Mouse (Mus musculus): ENCODE data around the gene Tfap4.
"Not testable (repeated sequence)": the region's sequence is repeated elsewhere in the genome, so short reads cannot be mapped to it uniquely, and the experiment has no call there.

Tfap4 gene

GRCm38 (mm10) chr16:4557949-4558348 lies 1.7 kb downstream of the Tfap4 start:
- CTCF ChIA-PET: interaction anchor here (0.6 kb wide), 1 partner anchor 69 kb away, joined by 3 read pairs; no protein-coding TSS in a partner anchor

DNA sequence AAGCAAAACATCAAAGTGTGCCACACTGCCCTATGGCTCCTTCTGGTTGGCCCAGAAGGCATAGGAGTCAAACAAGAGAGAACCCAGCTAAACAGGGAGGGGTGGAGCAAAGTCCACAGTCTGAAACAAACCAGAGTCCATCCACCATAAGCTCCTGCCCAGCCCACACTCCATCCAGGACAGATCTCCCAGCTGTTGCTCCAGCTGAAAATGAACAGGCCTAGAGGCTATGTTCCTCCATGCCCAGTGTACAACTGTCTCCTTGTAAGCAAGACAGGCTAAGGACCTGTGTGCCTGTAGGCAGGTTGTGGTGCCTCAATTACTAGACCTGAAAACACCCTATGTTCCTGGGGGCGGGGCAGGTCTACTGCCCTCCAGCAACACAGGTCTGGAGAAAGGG lies 2.6 kb downstream of the Tfap4 start:
- CTCF ChIA-PET: no interaction called here

GRCm38 (mm10) chr16:4555555-4555954 lies 4.1 kb downstream of the Tfap4 start:
- CTCF ChIA-PET: no interaction called here

DNA sequence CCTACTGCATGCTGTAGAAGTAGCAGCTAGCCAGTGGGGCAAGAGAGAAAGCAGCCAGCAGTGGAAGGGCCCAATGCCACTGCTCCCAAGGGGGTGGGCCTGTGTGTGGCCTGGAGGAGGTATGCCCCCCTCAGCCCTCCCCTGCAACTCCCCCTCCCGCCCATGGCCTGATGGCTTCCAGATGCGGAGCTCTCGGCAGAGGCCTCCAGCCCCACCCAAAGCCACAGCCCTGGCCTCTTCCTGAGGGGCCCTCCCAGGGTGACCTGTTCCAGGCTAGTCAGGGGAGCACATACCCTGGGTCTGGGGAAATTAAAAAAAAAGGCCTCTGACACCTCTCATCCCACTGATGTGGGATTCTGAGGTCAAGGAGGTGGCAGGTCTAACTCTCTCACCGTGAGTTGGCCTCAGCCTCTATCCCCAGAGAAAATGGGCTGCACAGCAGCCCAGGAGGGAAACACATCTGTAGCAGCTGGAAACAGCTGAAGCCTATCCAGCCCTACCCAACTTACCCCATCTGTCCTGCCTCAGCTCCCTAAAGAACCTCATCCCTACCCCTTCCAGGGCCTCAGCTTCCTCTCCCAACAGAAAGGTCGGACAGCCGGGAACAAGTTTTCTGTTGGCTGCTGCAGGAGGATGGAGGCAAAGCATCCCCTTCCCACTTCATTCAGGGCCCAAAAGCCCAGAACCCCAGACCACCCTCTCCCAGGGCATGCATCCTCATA lies 6.7 kb downstream of the Tfap4 start:
- CTCF ChIA-PET: interaction anchor here (0.6 kb wide), 1 partner anchor 57 kb away, joined by 6 read pairs; no protein-coding TSS in a partner anchor

DNA sequence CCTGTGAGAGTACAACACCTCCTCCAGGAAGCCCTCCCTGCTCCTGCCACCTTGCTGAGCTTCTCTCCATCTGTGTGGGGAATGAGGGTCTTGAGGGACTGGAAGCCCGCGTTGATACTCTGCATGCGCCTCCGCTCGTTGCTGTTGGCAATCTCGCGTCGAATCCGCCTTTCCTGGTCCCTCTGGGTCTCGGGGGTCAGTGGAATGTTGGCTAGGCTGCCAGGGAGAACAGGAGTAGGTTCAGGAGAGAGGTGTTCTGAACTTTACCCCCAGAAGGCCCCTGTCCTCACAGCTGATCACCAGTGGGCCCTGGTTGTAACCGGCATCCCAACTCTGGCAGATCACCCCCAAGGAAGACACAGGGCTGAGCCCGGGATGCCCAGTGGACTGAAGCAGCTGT lies 7.8 kb downstream of the Tfap4 start:
- CTCF ChIA-PET: no interaction called here

GRCm38 (mm10) chr16:4551056-4551455 lies 8.6 kb downstream of the Tfap4 start:
- CTCF ChIA-PET: interaction anchor here (0.6 kb wide), 1 partner anchor 50 kb away, joined by 3 read pairs; no protein-coding TSS in a partner anchor

DNA sequence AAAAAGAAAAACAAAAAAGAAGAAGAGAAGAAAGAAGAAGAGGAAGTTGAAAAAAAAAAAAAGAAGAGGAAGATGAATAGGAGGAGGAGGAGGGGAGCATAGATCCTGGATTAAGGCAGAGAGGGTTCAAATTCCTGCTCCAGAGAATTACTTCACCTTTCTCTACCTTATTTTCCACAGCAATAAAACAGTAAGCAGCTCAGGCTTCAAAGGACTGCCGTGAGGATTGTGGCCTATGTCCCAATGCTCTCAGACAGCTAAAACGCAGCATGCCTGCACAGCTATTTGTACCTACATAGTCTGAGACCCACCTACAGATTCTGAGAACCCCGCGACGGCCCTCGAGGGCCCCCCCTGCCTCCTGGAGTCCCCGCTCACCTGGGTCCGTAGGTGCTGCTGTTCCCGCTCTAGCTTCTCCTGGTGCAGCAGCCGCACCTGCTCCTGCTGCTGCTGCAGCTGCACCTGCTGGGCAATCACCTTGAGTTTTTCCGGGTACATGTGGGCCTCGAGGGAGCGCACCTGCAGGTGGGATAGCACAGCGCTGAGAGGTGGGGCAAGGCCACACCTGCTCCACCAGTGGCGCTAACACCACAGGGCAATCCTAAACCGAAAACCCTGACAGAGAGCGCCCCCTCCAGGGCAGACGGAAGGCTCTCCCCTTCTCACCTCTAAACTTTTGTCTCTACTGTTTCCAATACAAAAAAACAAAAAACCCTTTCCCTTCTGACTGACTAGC lies 10.5 kb downstream of the Tfap4 start:
- CTCF ChIA-PET: interaction anchor here (0.7 kb wide), 1 partner anchor 61 kb away, joined by 6 read pairs; no protein-coding TSS in a partner anchor

DNA sequence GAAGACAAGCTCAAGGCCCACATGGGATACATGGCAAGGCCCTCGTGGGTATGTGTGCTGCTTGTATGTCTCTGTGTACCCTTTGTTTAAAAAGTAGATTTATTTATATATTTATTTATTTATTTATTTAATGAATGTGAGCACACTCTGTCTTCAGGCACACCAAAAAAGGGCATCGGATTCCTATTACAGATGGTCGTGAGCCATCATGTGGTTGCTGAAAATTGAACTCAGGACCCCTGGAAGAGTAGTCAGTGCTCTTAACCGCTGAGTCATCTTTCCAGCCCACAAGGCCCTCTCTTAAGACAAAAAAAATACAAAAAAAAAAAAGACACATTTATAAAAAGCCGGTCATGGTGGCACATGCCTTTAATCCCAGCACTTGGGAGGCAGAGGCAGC lies 12.0 kb downstream of the Tfap4 start:
- CTCF ChIA-PET: no interaction called here

DNA sequence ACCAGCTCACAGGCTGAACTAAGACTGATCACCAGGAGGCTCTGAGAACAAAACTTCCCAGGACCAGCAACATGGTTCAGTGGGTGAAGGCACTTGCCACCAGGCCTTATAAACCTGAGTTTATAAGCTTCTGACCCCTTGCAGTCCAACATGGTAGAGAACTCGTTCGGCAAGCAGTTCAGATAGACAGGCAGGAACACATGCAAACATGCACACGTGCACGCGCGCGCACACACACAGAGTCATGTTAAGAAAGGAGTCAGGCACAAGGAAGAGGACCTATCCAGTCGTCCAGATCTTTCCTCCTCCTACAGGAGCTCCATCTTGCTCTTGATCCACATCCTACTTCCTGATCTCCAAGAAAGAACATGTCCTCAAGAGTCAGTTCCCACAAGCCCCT lies 12.8 kb downstream of the Tfap4 start:
- CTCF ChIA-PET: no interaction called here

GRCm38 (mm10) chr16:4544845-4545244 lies 14.8 kb downstream of the Tfap4 start:
- CTCF ChIA-PET: no interaction called here

DNA sequence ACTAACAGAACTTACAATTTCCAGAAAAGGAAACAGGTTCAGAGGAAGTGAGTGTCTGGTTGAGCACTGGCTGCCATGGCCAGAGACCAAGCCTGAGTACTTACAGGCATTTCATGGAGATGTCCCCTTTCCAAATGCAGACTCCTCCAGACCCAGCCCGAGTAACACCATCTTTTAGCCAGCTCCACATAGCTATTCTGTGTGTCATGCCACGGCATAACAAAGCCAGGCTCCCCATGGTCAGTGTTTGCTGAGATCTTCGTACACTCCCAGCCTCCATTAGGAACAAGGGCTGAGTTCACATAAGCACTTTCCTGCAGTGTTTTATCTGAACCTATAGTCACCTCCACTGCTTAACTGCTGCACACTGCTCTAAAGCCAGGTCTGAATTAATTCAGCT lies 16.4 kb downstream of the Tfap4 start:
- CTCF ChIA-PET: no interaction called here

GRCm38 (mm10) chr16:4542236-4542774 lies 17.3 kb downstream of the Tfap4 start:
- CTCF ChIA-PET: no interaction called here

DNA sequence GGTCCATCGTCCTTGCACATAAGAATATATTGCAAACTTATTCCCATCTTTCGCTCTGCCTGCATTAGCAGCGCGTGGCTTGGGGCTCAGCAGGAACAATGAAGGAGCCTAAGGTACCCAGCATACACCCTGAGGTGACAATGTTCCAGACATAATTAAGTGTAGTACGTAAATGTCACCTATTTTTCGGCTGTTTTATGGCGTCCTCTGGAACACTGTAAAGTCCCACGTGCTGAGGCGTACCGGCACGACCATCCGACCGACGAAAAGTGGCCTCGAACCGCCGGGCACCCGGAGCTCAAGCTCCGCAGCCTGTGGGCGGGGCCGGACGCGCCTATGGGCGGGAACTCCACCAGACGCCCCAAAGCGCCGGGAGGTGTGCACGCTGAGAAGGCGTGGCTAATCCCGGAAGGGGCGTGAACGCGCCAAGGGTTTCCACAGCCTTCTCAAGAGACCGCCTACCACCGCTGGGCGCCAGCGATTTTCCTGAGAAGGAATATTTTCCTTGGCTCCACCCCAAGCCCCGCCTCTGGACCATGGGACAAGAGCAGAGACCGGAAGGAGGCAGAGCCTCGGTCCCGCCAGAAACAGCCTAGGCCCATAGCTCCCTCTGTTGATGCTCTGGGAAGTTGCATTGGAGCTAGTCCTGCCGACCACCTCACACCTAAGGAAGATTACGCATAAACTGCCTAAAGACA lies 18.0 kb downstream of the Tfap4 start, which contains the start of gene Srl:
Gene Srl (minus strand): TSS at position 316 of the 698 bp plus-strand sequence.
- CTCF ChIA-PET: no interaction called here

- CTCF ChIA-PET: no interaction called here
These were observed 18.6 kb downstream of the Tfap4 start for GRCm38 (mm10) chr16:4541033-4541432.

DNA sequence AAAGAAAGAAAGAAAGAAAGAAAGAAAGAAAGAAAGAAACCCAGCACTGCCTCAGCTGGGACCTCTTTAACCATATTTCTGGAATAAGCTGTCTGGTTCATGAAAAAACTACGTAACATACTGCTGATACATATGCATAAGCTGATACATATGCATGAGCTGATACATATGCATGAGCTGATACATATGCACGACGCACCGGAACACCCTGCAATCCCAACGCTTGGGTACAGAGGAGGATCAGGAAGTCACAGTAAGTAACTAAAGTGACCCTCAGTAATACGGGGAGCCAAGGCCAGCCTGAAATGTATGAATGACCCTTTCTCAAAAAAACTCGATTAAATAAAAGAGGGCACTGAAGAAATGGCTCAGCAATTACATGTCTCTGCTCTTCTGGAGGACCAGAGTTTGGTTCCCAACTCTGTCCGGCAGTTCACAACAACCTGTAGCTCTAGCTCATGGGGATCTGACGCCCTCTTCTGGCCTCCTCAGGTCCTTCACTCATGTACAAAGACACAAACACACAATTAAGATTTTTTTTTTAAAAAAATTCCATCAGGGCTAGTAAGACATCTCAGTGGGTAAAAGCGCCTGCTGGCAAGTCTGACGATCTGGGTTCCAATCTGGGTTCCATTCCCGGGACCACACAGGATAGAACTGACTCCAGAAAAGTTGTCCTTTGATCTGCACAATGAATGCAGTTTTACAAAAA lies 19.4 kb downstream of the Tfap4 start:
- CTCF ChIA-PET: interaction anchor here (0.7 kb wide), 1 partner anchor 20 kb away, joined by 6 read pairs; the partner anchor contains the start of gene Tfap4

GRCm38 (mm10) chr16:4539521-4539920 lies 20.1 kb downstream of the Tfap4 start:
- CTCF ChIA-PET: interaction anchor here (0.6 to 0.7 kb wide), 2 partner anchors 20 to 38 kb away, joined by 3 to 6 read pairs; partner anchors contain the start of gene Tfap4

DNA sequence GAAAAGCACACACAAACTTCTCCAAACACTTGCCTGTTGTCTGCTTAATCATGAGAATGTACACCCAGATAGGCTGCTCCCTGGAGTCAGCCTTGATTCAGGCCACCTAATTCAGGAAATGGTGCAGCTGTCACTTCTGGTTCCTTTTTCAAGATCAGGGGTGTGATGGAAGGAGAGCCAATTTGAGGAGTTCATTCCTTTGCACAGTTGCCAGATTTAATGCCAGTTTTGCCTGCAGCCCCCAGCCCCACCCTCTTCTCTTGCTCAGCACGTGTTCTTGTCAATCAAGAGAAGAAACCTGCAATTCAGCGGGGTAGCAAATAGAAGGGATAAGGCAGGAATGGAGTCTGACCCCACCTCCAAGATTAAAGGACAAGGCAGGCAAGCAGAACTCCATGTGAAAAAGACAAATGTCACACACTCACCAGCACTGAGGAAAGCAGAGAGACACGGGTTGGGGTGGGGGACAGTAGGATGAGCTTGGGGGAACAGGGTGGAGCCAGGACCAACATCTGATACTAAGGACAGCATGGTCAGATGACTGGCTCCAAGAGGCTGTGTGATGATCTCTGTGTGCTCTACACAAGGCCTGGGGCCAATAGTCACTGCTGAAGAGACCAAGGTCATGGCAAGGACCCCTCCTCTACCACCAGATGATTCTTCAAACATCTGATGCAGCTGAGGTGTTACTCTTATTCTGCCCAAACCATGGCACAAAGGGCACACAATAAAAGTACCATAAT lies 21.9 kb downstream of the Tfap4 start:
- CTCF ChIA-PET: no interaction called here

GRCm38 (mm10) chr16:4527373-4527772 lies 32.3 kb downstream of the Tfap4 start:
- CTCF ChIA-PET: not testable (repeated sequence)

- CTCF ChIA-PET: interaction anchor here (0.6 kb wide), 1 partner anchor 296 kb away, joined by 3 read pairs; no protein-coding TSS in a partner anchor
These were observed 36.2 kb downstream of the Tfap4 start for GRCm38 (mm10) chr16:4523313-4524004.

- CTCF ChIA-PET: no interaction called here
These were observed 36.8 kb downstream of the Tfap4 start for GRCm38 (mm10) chr16:4522879-4523278.
